Mouse (Mus musculus): Measurements from ENCODE around the gene Chad.

GRCm38 (mm10) chr11:94558226-94558625, 6.6 kb upstream of the Chad start:
- TF ChIP-seq CTCF (IDR thresholded peaks at IDR 0.05; ENCODE audit: control insufficient read depth, insufficient read depth, low read length): no peak
- no peak for TF ChIP-seq POLR2A (IDR thresholded peaks at IDR 0.05; ENCODE audit: borderline replicate concordance, control insufficient read depth, low read depth, low read length)

Data from bone marrow, adult 2 months (tissue).